Mouse (Mus musculus) midbrain, postnatal 0 days (tissue): Measurements from ENCODE around the gene Trp53bp1. TPM values are rescaled to one million over a fixed set of nuclear protein-coding genes. Genes with fewer than 3 reads are reported as not detected.
A peak's percentile ranks its signal among the peaks of the same experiment; 100 is the strongest.

Source experiments
- ATAC-seq: fragments of 200-750 bp; cut with Nextera tagmentation; 2 replicates; pipeline ENCODE4 v1.8.0; 2017; ENCODE audit warnings: moderate number of reproducible peaks, mild to moderate bottlenecking, moderate TSS enrichment, moderate library complexity; ENCODE audit not compliant: low FRiP score
- DNase-seq: peaks from one replicate; pipeline ENCODE4 v3.0.0-alpha.2; 2015; ENCODE audit warnings: low spot score
- H3K27ac ChIP-seq: fragments of 300-500 bp; sonication (generic); 2 replicates; pipeline ENCODE4 v1.5.1; 2014; ENCODE audit warnings: low read depth, mild to moderate bottlenecking, low read length, mixed read lengths
- H3K27me3 ChIP-seq: fragments of 300-500 bp; sonication (generic); 2 replicates; pipeline ENCODE4 v1.6.1; 2014; ENCODE audit warnings: low read length, control low read depth, mixed read lengths; ENCODE audit not compliant: insufficient read depth
- H3K36me3 ChIP-seq: fragments of 300-500 bp; sonication (generic); 2 replicates; pipeline ENCODE4 v1.6.1; 2014; ENCODE audit warnings: low read length, control low read depth, mixed read lengths; ENCODE audit not compliant: insufficient read depth
- H3K4me1 ChIP-seq: fragments of 300-500 bp; sonication (generic); 2 replicates; pipeline ENCODE4 v1.6.1; 2014; ENCODE audit warnings: mild to moderate bottlenecking, control low read depth, antibody characterized with exemption, low read length, mixed read lengths; ENCODE audit not compliant: insufficient read depth
- H3K4me2 ChIP-seq: fragments of 300-500 bp; sonication (generic); 2 replicates; pipeline ENCODE4 v1.6.1; 2014; ENCODE audit warnings: low read depth, mild to moderate bottlenecking, low read length, mixed read lengths; ENCODE audit not compliant: poor library complexity, severe bottlenecking
- H3K4me3 ChIP-seq: fragments of 300-500 bp; sonication (generic); 2 replicates; pipeline ENCODE4 v1.5.1; 2014; ENCODE audit warnings: low read depth, mild to moderate bottlenecking, low read length, moderate library complexity
- H3K9ac ChIP-seq: fragments of 300-500 bp; sonication (generic); replicated peaks from 2 replicates; pipeline ENCODE4 v1.6.1; 2014; ENCODE audit warnings: mild to moderate bottlenecking, low read length, moderate library complexity, mixed read lengths; ENCODE audit not compliant: poor library complexity, severe bottlenecking
- H3K9me3 ChIP-seq: fragments of 300-500 bp; sonication (generic); 2 replicates; pipeline ENCODE4 v1.6.1; 2016; ENCODE audit warnings: low read length, control low read depth
- CTCF ChIP-seq: IDR thresholded peaks from 2 replicates; pipeline ENCODE4 v1.5.1; 2016; ENCODE audit warnings: antibody characterized with exemption, mild to moderate bottlenecking
- WGBS: fragments of 180-500 bp; shearing (Covaris S2); extraction: QIAGEN DNeasy Blood & Tissue Kit; methylation state at CpG from one replicate; pipeline ENCODE4 v1.1.7; 2014; 5-methylcytosine and 5-hydroxymethylcytosine counted together
- polyA plus RNA-seq: library from polyadenylated mRNA; unstranded; fragments of >200 nt; fragmentation: Nextera tagmentation; extraction: Ambion mirVana; gene quantifications from 2 replicates; pipeline ENCODE4 v1.2.1, GENCODE M21; 2015
- total RNA-seq: library from RNA; depleted of rRNA; stranded (reverse); fragments of >200 nt; gene quantifications from 2 replicates; pipeline ENCODE4 v1.2.3, GENCODE M21; 2014

Gene Trp53bp1
- total and polyA plus RNA-seq, 2 experiments from 2014 or later = 93.3 to 292 TPM

DNA sequence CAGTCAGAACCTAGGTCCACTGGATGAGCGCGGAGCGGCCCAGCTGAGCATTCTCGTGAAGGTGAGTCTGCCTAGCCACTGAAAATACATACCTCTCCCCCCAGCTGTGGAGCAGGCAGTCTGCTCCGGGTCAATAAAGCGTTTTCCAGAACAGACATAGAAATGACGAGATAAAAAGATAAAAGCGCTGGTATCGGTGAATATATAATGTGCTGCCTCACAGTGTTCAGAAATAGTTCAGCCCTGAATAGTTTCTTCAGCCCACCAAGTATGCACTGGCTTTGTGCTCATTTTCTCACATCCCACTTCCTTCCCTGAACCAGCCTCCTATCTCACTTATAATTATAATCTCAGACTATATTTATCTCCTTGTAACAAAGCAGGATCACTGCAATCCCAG, 75.7 kb downstream of the Trp53bp1 start:
- 88% methylated on average over 9 of the region's 9 CpGs for WGBS

DNA sequence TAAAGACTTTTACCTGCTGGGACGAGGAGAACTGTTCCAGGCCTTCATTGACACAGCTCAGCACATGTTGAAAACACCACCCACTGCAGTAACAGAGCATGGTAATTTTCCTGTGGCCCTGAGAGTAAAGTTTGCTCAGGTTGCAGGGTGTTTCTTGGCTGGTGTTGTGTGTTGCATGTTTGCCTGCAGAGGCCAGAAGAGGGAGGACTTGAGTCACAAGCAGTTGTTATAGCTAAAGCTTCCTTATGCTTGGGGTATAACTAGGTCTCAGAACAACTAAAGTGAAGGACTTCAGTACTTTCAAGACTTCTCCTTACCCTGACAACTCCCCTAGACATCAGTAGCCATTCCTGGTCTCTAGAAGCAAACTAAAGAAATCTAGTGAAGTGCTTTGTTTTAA, 82.7 kb downstream of the Trp53bp1 start:
- no peaks in the 10 kb centered on the region for H3K9me3 ChIP-seq
- peaks cover 66% of the 10 kb centered on the region for H3K36me3 ChIP-seq
- peak; percentile 47 for TF ChIP-seq CTCF
- WGBS = 68% methylated on average over 1 of the region's 1 CpGs
- H3K4me2 ChIP-seq = no peak overlapping the region
- H3K4me3 ChIP-seq = no peak overlapping the region
- no peak overlapping the region for H3K27ac ChIP-seq
- no peaks in the 10 kb centered on the region for H3K27me3 ChIP-seq
- ATAC-seq (no peak), DNase-seq (no peak)
- no peak overlapping the region for H3K9ac ChIP-seq
- no peaks in the 10 kb centered on the region for H3K4me1 ChIP-seq

More for the DNA sequence above, 75.7 kb downstream of the Trp53bp1 start:
- no peaks in the 10 kb centered on the region for H3K27me3 ChIP-seq
- no peak for TF ChIP-seq CTCF
- no peak overlapping the region for H3K9ac ChIP-seq
- ATAC-seq (no peak), DNase-seq (no peak)
- H3K4me3 ChIP-seq = no peak overlapping the region
- no peaks in the 10 kb centered on the region for H3K4me1 ChIP-seq
- H3K4me2 ChIP-seq = no peak overlapping the region
- H3K27ac ChIP-seq = no peak overlapping the region
- H3K9me3 ChIP-seq = no peaks in the 10 kb centered on the region
- H3K36me3 ChIP-seq = peaks cover 83% of the 10 kb centered on the region

DNA sequence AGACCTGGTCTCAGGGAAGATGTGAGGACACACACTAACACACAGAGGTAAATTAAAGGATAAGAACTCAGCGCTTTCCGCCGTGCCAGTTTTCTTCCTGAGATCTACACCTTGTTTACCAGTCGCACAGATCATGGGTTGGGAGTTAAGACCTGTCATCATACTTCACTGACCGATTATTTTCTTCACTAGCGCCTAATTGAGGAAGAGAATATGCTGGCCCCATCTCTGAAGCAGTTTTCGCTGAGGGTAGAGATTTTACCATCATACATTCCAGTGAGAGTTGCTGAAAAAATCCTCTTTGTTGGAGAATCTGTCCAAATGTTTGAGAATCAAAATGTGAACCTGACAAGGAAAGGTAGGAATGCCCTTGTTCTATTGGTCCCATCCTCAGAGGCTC, 87.1 kb downstream of the Trp53bp1 start:
- no peak overlapping the region for H3K4me2 ChIP-seq
- TF ChIP-seq CTCF = no peak
- H3K4me3 ChIP-seq = no peak overlapping the region
- H3K9ac ChIP-seq = no peak overlapping the region
- ATAC-seq (no peak), DNase-seq (no peak)
- no peaks in the 10 kb centered on the region for H3K27me3 ChIP-seq
- WGBS = 97% methylated on average over 7 of the region's 7 CpGs
- H3K27ac ChIP-seq = no peak overlapping the region
- H3K36me3 ChIP-seq = peaks cover 42% of the 10 kb centered on the region
- H3K9me3 ChIP-seq = no peaks in the 10 kb centered on the region
- no peaks in the 10 kb centered on the region for H3K4me1 ChIP-seq

DNA sequence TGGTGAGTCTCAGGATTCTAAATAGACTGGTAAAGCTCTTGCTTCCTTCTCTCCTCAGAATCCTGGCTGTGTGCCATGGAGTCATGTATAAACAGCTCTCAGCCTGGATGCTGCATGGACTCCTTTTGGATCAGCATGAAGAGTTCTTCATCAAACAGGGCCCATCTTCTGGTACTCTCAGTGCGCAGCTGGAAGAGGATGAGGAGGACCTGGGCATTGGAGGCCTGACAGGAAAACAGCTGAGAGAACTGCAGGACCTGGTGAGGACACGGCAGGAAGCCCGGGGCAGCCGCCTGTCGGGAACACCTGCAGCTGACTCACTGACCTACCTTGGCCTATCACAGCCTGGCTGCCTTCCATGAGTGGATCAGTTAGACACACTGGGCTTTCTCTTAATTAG, 87.8 kb downstream of the Trp53bp1 start:
- no peak overlapping the region for H3K9ac ChIP-seq
- H3K9me3 ChIP-seq = no peaks in the 10 kb centered on the region
- no peak overlapping the region for H3K27ac ChIP-seq
- ATAC-seq = no peak
- WGBS = 85% methylated on average over 5 of the region's 5 CpGs
- no peak overlapping the region for H3K4me2 ChIP-seq
- no peaks in the 10 kb centered on the region for H3K27me3 ChIP-seq
- H3K4me1 ChIP-seq = no peaks in the 10 kb centered on the region
- H3K36me3 ChIP-seq = peaks cover 37% of the 10 kb centered on the region
- TF ChIP-seq CTCF = no peak
- DNase-seq = peak; percentile 5
- no peak overlapping the region for H3K4me3 ChIP-seq

DNA sequence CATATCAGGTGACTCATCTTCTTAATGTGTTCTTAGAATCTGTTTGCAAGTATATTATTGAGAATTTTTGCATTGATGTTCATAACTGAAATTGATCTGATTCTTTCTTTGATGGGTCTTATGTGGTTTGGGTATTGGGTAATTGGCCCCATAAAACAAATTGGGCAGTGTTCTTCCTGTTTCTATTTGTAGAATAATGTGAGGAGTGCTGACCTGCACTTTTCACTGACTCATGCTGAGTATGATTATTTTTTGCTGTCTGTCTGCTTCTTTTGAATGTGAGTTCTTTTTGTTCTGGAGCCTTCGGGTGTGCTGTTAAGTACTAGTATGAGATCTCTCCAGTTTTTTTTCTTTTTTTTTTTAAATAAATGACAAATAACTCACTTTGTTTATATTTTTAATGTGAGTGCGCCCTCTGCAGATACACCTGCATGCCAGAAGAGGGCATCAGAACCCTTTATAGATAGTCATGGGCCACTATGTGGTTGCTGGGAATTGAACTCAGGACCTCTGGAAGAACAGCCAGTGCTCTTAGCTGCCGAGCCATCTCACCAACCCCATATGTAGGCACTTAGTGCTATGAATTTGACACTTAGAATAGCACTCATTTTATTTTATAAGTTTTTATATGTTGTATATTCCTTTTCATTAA, 92.3 kb downstream of the Trp53bp1 start:
- H3K36me3 ChIP-seq = peaks cover 39% of the 10 kb centered on the region
- no peaks in the 10 kb centered on the region for H3K27me3 ChIP-seq
- H3K27ac ChIP-seq = no peak overlapping the region
- H3K4me3 ChIP-seq = no peak overlapping the region
- H3K9ac ChIP-seq = no peak overlapping the region
- H3K4me1 ChIP-seq = no peaks in the 10 kb centered on the region
- 98% methylated on average over 3 of the region's 3 CpGs for WGBS
- DNase-seq (no peak), ATAC-seq (no peak)
- TF ChIP-seq CTCF = peak; percentile 20
- no peak overlapping the region for H3K4me2 ChIP-seq
- no peaks in the 10 kb centered on the region for H3K9me3 ChIP-seq

DNA sequence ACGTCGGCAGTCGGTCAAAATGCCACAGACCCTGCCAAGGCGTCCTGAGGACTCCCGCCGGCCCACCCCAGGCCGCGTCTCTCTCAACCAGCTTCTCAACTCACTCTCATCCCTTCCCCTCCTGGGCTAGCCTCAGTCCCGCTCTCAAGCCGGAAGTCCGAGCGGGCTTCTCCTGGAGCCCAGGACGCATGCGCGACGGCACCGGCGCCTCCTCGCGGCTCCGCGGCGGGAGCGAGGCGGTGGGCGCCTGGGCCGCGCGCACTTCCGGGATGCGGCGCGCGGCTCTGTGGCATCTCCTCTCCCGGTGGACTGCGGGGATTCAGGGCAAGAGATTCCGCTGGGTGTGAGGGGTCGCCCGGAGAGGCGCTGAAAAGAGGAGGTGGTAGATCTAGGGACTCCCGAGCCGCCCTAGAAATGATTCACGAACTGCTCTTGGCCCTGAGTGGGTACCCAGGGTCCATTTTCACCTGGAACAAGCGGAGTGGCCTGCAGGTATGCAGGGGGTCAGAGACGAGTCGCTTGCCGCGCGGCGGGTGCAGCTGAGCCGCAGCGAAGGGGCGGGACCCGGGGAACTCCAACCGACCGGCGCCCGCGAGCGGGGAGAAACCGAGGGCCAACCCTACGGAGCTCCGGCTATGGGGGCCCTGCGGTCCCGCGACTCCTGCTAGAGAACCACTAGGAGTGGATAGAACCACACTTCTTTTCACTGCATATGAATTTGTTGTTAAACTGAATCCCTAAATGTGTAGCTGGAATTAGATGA, 100.0 kb downstream of the Trp53bp1 start, which contains the start of gene Zscan29:
Gene Zscan29 (minus strand): TSS at position 146 of the 763 bp plus-strand sequence.
- Histone ChIP-seq H3K4me1 (peaks cover 13% of the 10 kb centered on the region), H3K27me3 (no peaks in the 10 kb centered on the region), H3K9me3 (no peaks in the 10 kb centered on the region), H3K27ac (peak within 1 kb of the TSS; percentile 71), H3K4me2 (peak within 1 kb of the TSS; percentile 87), H3K36me3 (peaks cover 13% of the 10 kb centered on the region; the same call in 1 of the 2 replicates), H3K4me3 (peak within 1 kb of the TSS; percentile 79), H3K9ac (peak within 1 kb of the TSS; percentile 75)
- TF ChIP-seq CTCF = peak; percentile 32
- WGBS = under 1% methylated on average over 62 of the region's 66 CpGs
- DNase-seq = peak; percentile 93
- peak; percentile 94 for ATAC-seq
